Mouse (Mus musculus): ENCODE measurements around the gene Bnc2.

Gene Bnc2

GRCm38 (mm10) chr4:84472643-84473042, 202.4 kb downstream of the Bnc2 start:
- no peaks in the 10 kb centered on the region for H3K9me3 ChIP-seq (ENCODE audit: low read length)
- TF ChIP-seq CTCF (conservative IDR thresholded peaks at IDR 0.05; ENCODE audit: low read length) (no peak), POU5F1 (IDR thresholded peaks at IDR 0.05; ENCODE audit: borderline replicate concordance, low read length) (no peak), NANOG (IDR thresholded peaks at IDR 0.05; ENCODE audit: borderline replicate concordance, low read length) (no peak)
- no peaks in the 10 kb centered on the region for H3K36me3 ChIP-seq (ENCODE audit: insufficient read depth, low read length)
- no peaks in the 10 kb centered on the region for H3K4me1 ChIP-seq (replicated peaks; ENCODE audit: low read depth, low read length)
- no peak overlapping the region for H3K4me3 ChIP-seq (replicated peaks; ENCODE audit: low read length)
- no peaks in the 10 kb centered on the region for H3K27me3 ChIP-seq (ENCODE audit: insufficient read depth, low read length)

DNA sequence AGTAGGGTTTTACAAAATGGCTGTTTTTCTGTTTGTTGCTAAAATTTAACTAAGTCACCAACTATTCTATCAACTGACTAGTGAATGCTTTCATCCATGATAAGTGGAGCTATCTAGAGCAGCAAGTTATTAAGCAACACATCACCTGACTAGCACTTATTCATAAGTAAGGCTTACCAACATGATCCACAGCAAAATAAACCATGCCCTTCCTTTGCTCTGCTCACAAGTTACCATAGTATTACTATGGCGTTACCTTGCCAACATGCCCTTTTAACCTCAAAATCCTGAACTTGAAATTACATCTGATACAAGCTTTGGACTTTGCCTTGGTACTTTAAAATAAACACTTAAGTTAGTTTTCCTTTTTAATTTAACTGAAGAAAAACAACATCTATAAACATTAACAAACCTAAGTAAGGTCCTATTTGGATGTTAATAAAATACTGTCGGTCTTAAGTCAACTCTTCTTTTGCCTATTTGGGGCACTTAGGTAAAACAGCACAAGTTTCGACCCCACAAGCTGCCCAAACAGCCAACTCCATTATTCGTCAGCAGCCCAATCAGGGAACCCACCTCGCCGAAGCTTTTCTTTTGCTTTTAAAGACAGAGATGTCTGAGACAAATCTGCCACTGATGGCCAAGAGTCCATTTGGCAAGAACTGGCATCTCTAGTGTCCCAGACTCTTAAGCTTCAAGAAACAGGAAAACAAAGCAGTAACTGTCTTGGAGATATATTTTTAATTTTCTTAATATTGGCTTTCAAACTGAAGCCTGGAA, 204.8 kb downstream of the Bnc2 start:
- no peak overlapping the region for H3K4me3 ChIP-seq (replicated peaks; ENCODE audit: low read length)
- no peaks in the 10 kb centered on the region for H3K9me3 ChIP-seq (ENCODE audit: low read length)
- no peaks in the 10 kb centered on the region for H3K36me3 ChIP-seq (ENCODE audit: insufficient read depth, low read length)
- TF ChIP-seq NANOG (IDR thresholded peaks at IDR 0.05; ENCODE audit: borderline replicate concordance, low read length): no peak
- TF ChIP-seq CTCF (conservative IDR thresholded peaks at IDR 0.05; ENCODE audit: low read length): no peak
- TF ChIP-seq POU5F1 (IDR thresholded peaks at IDR 0.05; ENCODE audit: borderline replicate concordance, low read length): no peak
- H3K4me1 ChIP-seq (replicated peaks; ENCODE audit: low read depth, low read length): no peaks in the 10 kb centered on the region
- no peaks in the 10 kb centered on the region for H3K27me3 ChIP-seq (ENCODE audit: insufficient read depth, low read length)

DNA sequence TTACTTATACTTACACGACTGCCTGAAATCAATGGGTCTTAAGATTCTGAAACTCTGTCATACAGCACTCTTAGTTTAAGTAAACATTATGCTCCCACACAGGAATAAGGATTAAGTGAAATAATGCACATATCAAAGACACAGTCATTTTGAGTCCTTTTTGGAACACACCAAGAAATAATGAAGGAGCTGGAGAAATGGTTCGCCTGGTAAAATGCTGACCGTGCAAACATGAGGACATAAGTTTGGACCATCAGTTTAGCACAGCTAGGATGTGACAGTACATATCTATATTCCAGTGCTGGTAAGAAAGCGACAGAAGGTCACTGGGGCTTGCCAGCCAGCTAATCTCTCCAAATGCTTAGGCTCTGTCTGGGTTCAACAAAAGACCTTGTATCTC, 205.7 kb downstream of the Bnc2 start:
- Histone ChIP-seq H3K9me3 (ENCODE audit: low read length) (no peaks in the 10 kb centered on the region), H3K4me1 (replicated peaks; ENCODE audit: low read depth, low read length) (no peaks in the 10 kb centered on the region), H3K36me3 (ENCODE audit: insufficient read depth, low read length) (no peaks in the 10 kb centered on the region), H3K27me3 (ENCODE audit: insufficient read depth, low read length) (no peaks in the 10 kb centered on the region), H3K4me3 (replicated peaks; ENCODE audit: low read length) (no peak overlapping the region)
- TF ChIP-seq CTCF (conservative IDR thresholded peaks at IDR 0.05; ENCODE audit: low read length) (no peak), POU5F1 (IDR thresholded peaks at IDR 0.05; ENCODE audit: borderline replicate concordance, low read length) (no peak), NANOG (IDR thresholded peaks at IDR 0.05; ENCODE audit: borderline replicate concordance, low read length) (no peak)

- no peaks in the 10 kb centered on the region for H3K36me3 ChIP-seq (ENCODE audit: insufficient read depth, low read length)
- H3K4me3 ChIP-seq (replicated peaks; ENCODE audit: low read length): no peak overlapping the region
- no peak for TF ChIP-seq CTCF (conservative IDR thresholded peaks at IDR 0.05; ENCODE audit: low read length)
- TF ChIP-seq NANOG (IDR thresholded peaks at IDR 0.05; ENCODE audit: borderline replicate concordance, low read length): no peak
- H3K4me1 ChIP-seq (replicated peaks; ENCODE audit: low read depth, low read length): no peaks in the 10 kb centered on the region
- H3K9me3 ChIP-seq (ENCODE audit: low read length): no peaks in the 10 kb centered on the region
- H3K27me3 ChIP-seq (ENCODE audit: insufficient read depth, low read length): no peaks in the 10 kb centered on the region
Measured at GRCm38 (mm10) chr4:84467722-84468121, 207.4 kb downstream of the Bnc2 start.

DNA sequence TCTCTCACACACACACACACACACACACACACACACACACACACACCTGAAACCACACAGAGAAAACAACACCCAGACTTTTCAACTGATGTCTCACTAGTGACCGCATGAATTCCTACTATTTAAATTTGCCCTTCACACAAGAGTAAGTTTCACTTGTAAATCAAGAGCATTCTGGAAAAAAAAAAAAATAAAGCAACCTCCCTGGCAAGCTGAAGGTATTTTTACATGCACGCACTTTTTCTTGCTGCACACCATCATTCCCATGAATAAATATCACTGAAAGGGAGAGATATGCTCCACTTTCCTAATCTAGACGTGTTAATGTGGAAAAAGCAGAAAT, 216.9 kb downstream of the Bnc2 start:
- H3K4me3 ChIP-seq (replicated peaks; ENCODE audit: low read length): no peak overlapping the region

GRCm38 (mm10) chr4:84457512-84458217, 217.4 kb downstream of the Bnc2 start:
- no peak for TF ChIP-seq CTCF (conservative IDR thresholded peaks at IDR 0.05; ENCODE audit: low read length)
- TF ChIP-seq NANOG (IDR thresholded peaks at IDR 0.05; ENCODE audit: borderline replicate concordance, low read length): no peak
- no peak for TF ChIP-seq POU5F1 (IDR thresholded peaks at IDR 0.05; ENCODE audit: borderline replicate concordance, low read length)
- no peak overlapping the region for H3K4me3 ChIP-seq (replicated peaks; ENCODE audit: low read length)
- H3K36me3 ChIP-seq (ENCODE audit: insufficient read depth, low read length): no peaks in the 10 kb centered on the region
- no peaks in the 10 kb centered on the region for H3K9me3 ChIP-seq (ENCODE audit: low read length)
- peaks cover 14% of the 10 kb centered on the region for H3K4me1 ChIP-seq (replicated peaks; ENCODE audit: low read depth, low read length)
- no peaks in the 10 kb centered on the region for H3K27me3 ChIP-seq (ENCODE audit: insufficient read depth, low read length)

More for the DNA sequence above, 216.9 kb downstream of the Bnc2 start:
- Histone ChIP-seq H3K36me3 (ENCODE audit: insufficient read depth, low read length) (no peaks in the 10 kb centered on the region), H3K9me3 (ENCODE audit: low read length) (no peaks in the 10 kb centered on the region), H3K27me3 (ENCODE audit: insufficient read depth, low read length) (no peaks in the 10 kb centered on the region), H3K4me1 (replicated peaks; ENCODE audit: low read depth, low read length) (peaks cover 14% of the 10 kb centered on the region)
- TF ChIP-seq POU5F1 (IDR thresholded peaks at IDR 0.05; ENCODE audit: borderline replicate concordance, low read length) (no peak), NANOG (IDR thresholded peaks at IDR 0.05; ENCODE audit: borderline replicate concordance, low read length) (no peak), CTCF (conservative IDR thresholded peaks at IDR 0.05; ENCODE audit: low read length) (no peak)

GRCm38 (mm10) chr4:84456853-84457249, 218.2 kb downstream of the Bnc2 start:
- Histone ChIP-seq H3K36me3 (ENCODE audit: insufficient read depth, low read length) (no peaks in the 10 kb centered on the region), H3K27me3 (ENCODE audit: insufficient read depth, low read length) (no peaks in the 10 kb centered on the region), H3K4me1 (replicated peaks; ENCODE audit: low read depth, low read length) (peaks cover 14% of the 10 kb centered on the region), H3K9me3 (ENCODE audit: low read length) (no peaks in the 10 kb centered on the region), H3K4me3 (replicated peaks; ENCODE audit: low read length) (no peak overlapping the region)
- no peak for TF ChIP-seq CTCF (conservative IDR thresholded peaks at IDR 0.05; ENCODE audit: low read length)
- no peak for TF ChIP-seq POU5F1 (IDR thresholded peaks at IDR 0.05; ENCODE audit: borderline replicate concordance, low read length)
- TF ChIP-seq NANOG (IDR thresholded peaks at IDR 0.05; ENCODE audit: borderline replicate concordance, low read length): no peak

- peaks cover 14% of the 10 kb centered on the region for H3K4me1 ChIP-seq (replicated peaks; ENCODE audit: low read depth, low read length)
- TF ChIP-seq CTCF (conservative IDR thresholded peaks at IDR 0.05; ENCODE audit: low read length) (no peak), NANOG (IDR thresholded peaks at IDR 0.05; ENCODE audit: borderline replicate concordance, low read length) (no peak), POU5F1 (IDR thresholded peaks at IDR 0.05; ENCODE audit: borderline replicate concordance, low read length) (no peak)
- H3K4me3 ChIP-seq (replicated peaks; ENCODE audit: low read length): no peak overlapping the region
- H3K36me3 ChIP-seq (ENCODE audit: insufficient read depth, low read length): no peaks in the 10 kb centered on the region
- H3K27me3 ChIP-seq (ENCODE audit: insufficient read depth, low read length): no peaks in the 10 kb centered on the region
- no peaks in the 10 kb centered on the region for H3K9me3 ChIP-seq (ENCODE audit: low read length)
Measured at GRCm38 (mm10) chr4:84456198-84456852, 218.8 kb downstream of the Bnc2 start.
